Mouse (Mus musculus) midbrain, embryonic 15.5 days (tissue): Measurements from ENCODE around the gene Zbtb20. TPM values are rescaled to one million over a fixed set of nuclear protein-coding genes. Genes with fewer than 3 reads are reported as not detected.
"Not testable (repeated sequence)": the region's sequence is repeated elsewhere in the genome, so short reads cannot be mapped to it uniquely, and the experiment has no call there.

Experiments used
- ATAC-seq: fragments of 200-750 bp; cut with Nextera tagmentation; replicated peaks from 2 replicates; pipeline ENCODE4 v1.8.0; 2017; ENCODE audit warnings: moderate TSS enrichment
- H3K27ac ChIP-seq: fragments of 300-500 bp; sonication (generic); 2 replicates; pipeline ENCODE4 v1.5.1; 2015; ENCODE audit warnings: mild to moderate bottlenecking, inconsistent platforms
- H3K27me3 ChIP-seq: fragments of 300-500 bp; sonication (generic); replicated peaks from 2 replicates; pipeline ENCODE4 v1.6.1; 2015; ENCODE audit warnings: inconsistent platforms
- H3K36me3 ChIP-seq: fragments of 300-500 bp; sonication (generic); replicated peaks from 2 replicates; pipeline ENCODE4 v1.6.1; 2015; ENCODE audit warnings: inconsistent platforms
- H3K4me1 ChIP-seq: fragments of 300-500 bp; sonication (generic); 2 replicates; pipeline ENCODE4 v1.6.1; 2015; ENCODE audit warnings: inconsistent platforms
- H3K4me2 ChIP-seq: fragments of 300-500 bp; sonication (generic); 2 replicates; pipeline ENCODE4 v1.6.1; 2015; ENCODE audit warnings: inconsistent platforms, mild to moderate bottlenecking, moderate library complexity
- H3K4me3 ChIP-seq: fragments of 300-500 bp; sonication (generic); 2 replicates; pipeline ENCODE4 v1.5.1; 2015; ENCODE audit warnings: mild to moderate bottlenecking, inconsistent platforms
- H3K9ac ChIP-seq: fragments of 300-500 bp; sonication (generic); 2 replicates; pipeline ENCODE4 v1.6.1; 2015; ENCODE audit warnings: mild to moderate bottlenecking, inconsistent platforms
- H3K9me3 ChIP-seq: fragments of 300-500 bp; sonication (generic); 2 replicates; pipeline ENCODE4 v1.6.1; 2016; ENCODE audit warnings: inconsistent platforms
- WGBS: fragments of 180-500 bp; shearing (Covaris S2); methylation state at CpG from one replicate; pipeline ENCODE4 v1.1.7; 2015; ENCODE audit warnings: mixed read lengths; 5-methylcytosine and 5-hydroxymethylcytosine counted together
- polyA plus RNA-seq: library from polyadenylated mRNA; unstranded; fragments of >200 nt; fragmentation: Nextera tagmentation; extraction: Ambion mirVana; gene quantifications from 2 replicates; pipeline ENCODE4 v1.2.1, GENCODE M21; 2015

The Zbtb20 gene
- polyA plus RNA-seq, 1 experiment from 2014 or later, result 76.5 TPM

DNA sequence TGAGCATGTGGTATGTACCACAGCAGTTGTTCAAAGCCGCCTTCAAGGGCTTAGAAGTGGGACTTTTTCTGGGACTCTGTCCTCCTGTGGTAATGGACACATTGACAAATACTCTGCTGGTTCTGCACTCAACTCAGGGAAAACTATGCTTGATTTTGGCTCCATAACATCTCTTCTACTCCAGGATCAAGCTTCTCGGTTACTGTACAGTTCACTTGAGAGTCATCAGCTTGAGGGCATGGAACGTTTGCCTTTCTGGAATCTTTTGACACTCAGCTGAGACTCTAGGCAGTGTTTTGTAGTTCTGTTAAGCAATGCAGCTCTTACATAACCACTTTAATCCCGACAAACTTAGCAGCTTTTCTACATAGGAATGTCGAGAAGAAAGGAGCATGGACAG is 36.1 kb downstream of the Zbtb20 start:
- Histone ChIP-seq H3K4me1 (peaks cover 5% of the 10 kb centered on the region; the same call in 1 of the 2 replicates), H3K4me3 (no peak overlapping the region), H3K9ac (no peak overlapping the region), H3K9me3 (no peaks in the 10 kb centered on the region), H3K4me2 (no peak overlapping the region), H3K27me3 (no peaks in the 10 kb centered on the region), H3K36me3 (no peaks in the 10 kb centered on the region), H3K27ac (no peak overlapping the region)
- WGBS, result 69% methylated on average over 5 of the region's 5 CpGs
- ATAC-seq, result no peak

DNA sequence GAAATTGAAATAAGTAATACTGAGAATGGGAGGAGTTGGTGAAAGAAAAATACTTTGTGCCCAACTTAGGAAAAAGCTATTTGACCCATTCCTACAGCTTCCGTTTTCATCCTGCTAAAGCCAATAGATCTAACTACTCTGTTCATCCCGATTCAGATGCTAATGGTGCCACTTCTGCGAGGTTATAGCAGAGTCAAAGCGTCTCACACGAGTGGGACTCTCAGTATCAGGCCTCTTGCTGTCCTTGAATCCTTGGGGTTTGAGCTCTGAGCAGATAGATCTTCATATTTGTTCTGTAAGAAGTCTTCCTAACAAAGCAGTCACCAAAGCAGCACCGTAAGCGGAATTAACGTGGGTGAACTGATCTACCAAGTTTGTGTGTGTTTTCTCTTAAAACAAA is 37.6 kb downstream of the Zbtb20 start:
- Histone ChIP-seq H3K4me3 (no peak overlapping the region), H3K27me3 (no peaks in the 10 kb centered on the region), H3K9me3 (no peaks in the 10 kb centered on the region), H3K4me2 (no peak overlapping the region), H3K4me1 (0 out of 2 replicates have a peak, but pooled peaks cover 4% of the 10 kb centered on the region), H3K9ac (no peak overlapping the region), H3K36me3 (no peaks in the 10 kb centered on the region), H3K27ac (no peak overlapping the region)
- 48% methylated on average over 8 of the region's 8 CpGs for WGBS
- no peak for ATAC-seq

DNA sequence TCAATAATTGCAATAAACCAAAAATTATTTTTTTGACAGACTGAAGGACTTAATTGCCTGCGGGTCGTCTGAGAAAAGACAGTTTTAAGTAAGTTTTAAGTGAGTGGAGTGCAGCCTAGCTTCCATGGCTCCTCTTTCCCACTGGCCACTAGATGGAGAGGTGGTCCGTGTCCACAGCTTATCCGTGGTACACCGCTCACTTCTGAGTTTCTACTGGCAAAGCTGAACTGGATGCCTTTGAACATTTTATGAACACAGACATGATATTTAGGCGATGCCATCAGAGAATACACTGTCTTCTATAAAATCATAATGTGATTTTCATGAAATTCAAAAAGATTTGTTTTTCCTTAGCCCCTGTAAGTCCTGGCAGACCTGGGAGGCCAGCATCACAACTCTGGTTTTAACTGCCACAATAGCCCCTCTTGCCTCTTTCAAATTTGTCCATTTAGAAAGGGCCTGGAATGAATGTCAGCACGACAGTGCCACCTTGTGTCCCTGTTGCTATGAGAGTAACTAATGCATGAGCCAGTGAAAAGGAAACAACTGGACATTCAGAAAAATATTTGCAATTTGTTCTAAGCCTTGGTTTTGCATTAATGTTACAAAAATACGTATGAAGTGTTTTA is 38.9 kb downstream of the Zbtb20 start:
- Histone ChIP-seq H3K4me2 (no peak overlapping the region), H3K4me3 (no peak overlapping the region), H3K9ac (no peak overlapping the region), H3K27me3 (no peaks in the 10 kb centered on the region), H3K27ac (0 out of 2 replicates have a peak overlapping the region, but pooled peaks have one; percentile 20), H3K4me1 (0 out of 2 replicates have a peak, but pooled peaks cover 4% of the 10 kb centered on the region), H3K9me3 (no peaks in the 10 kb centered on the region), H3K36me3 (no peaks in the 10 kb centered on the region)
- peak; percentile 88 for ATAC-seq
- WGBS, result 36% methylated on average over 8 of the region's 8 CpGs

DNA sequence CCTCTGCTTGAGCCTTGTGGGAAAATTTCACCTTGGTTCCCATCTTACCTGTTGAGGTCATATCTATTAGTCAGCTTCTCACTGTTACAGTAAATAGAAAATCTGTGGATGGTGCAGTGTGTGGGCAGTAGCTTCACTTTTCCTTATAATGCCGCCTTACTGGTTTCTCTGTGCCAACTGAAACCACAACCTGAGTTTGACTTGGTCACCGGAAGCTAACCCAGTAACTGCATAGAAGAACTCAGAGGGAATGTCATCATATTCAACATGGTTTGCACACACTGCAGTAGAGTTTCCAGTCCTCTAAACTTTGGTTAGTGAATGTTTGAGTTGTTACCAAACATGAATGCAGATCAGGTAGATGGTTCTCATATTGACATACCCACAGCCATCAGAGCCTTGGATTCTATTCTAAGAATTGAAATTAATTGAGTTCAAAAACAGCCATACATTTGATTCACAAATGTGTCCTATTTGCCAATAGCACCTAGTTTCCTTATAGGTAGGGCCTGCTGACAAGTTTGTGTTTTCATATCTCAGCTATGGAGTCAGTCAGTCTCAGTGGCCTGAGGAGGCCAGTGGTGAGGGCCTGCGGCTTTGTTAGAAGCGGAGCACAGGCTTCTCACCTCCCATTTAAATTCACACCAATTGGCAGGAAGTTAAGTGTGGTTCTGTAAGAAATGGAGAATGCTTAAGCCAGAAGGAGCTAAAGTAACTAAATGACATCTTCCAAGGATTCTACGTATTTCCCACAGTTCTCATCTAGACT is 44.5 kb downstream of the Zbtb20 start:
- H3K4me1 ChIP-seq, result no peaks in the 10 kb centered on the region
- no peaks in the 10 kb centered on the region for H3K9me3 ChIP-seq
- no peak overlapping the region for H3K4me3 ChIP-seq
- H3K4me2 ChIP-seq, result no peak overlapping the region
- 94% methylated on average over 5 of the region's 5 CpGs for WGBS
- H3K27me3 ChIP-seq, result no peaks in the 10 kb centered on the region
- H3K27ac ChIP-seq, result no peak overlapping the region
- no peak for ATAC-seq
- H3K36me3 ChIP-seq, result no peaks in the 10 kb centered on the region
- no peak overlapping the region for H3K9ac ChIP-seq

DNA sequence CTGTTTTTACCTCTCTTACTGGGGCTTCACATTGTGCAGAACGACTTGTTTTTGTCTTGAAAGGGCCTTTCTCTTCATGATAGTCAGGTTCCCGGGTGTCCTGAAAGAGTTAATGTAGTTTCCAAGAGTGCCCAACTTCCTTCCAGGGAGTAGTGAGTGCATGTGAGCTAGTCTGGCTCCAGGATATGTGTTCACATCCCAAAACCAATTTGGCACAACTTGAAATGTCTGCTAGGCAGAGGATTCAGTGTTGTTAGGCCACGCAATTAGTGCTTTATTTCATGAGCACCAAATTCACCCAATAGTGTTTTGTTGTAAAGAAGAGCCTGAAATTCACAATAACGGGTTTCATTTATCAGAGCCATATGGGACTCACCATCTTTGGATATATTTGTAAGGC is 45.8 kb downstream of the Zbtb20 start:
- 62% methylated on average over 4 of the region's 4 CpGs for WGBS
- no peak overlapping the region for H3K27ac ChIP-seq
- no peak for ATAC-seq

DNA sequence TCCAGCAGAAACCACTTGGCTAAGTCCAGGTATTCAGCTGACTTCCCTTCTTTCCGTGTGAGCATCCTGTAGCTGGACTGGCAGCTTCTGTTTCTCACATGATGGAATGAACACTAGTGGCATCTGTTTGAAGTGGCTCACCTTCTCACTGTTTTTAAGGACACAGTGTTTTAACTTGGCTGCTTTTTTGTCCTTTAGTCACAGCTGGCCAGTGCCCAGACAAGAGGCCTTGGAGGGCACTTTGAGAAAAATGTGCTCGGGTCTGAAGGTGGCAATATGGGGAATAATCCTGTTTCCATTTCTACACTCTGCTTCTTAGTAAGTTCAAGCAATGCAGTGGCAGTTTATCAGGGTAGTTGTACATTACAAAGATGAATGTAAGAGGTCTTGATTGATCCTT is 62.5 kb downstream of the Zbtb20 start:
- no peak overlapping the region for H3K4me2 ChIP-seq
- H3K36me3 ChIP-seq, result no peaks in the 10 kb centered on the region
- ATAC-seq, result no peak
- no peak overlapping the region for H3K27ac ChIP-seq
- no peaks in the 10 kb centered on the region for H3K4me1 ChIP-seq
- no peaks in the 10 kb centered on the region for H3K9me3 ChIP-seq
- no peaks in the 10 kb centered on the region for H3K27me3 ChIP-seq
- no peak overlapping the region for H3K9ac ChIP-seq
- 63% methylated on average over 2 of the region's 2 CpGs for WGBS
- H3K4me3 ChIP-seq, result no peak overlapping the region

More for the DNA sequence above, 45.8 kb downstream of the Zbtb20 start:
- Histone ChIP-seq H3K9me3 (no peaks in the 10 kb centered on the region), H3K4me3 (no peak overlapping the region), H3K4me2 (no peak overlapping the region), H3K36me3 (no peaks in the 10 kb centered on the region), H3K27me3 (no peaks in the 10 kb centered on the region), H3K9ac (no peak overlapping the region), H3K4me1 (no peaks in the 10 kb centered on the region)

DNA sequence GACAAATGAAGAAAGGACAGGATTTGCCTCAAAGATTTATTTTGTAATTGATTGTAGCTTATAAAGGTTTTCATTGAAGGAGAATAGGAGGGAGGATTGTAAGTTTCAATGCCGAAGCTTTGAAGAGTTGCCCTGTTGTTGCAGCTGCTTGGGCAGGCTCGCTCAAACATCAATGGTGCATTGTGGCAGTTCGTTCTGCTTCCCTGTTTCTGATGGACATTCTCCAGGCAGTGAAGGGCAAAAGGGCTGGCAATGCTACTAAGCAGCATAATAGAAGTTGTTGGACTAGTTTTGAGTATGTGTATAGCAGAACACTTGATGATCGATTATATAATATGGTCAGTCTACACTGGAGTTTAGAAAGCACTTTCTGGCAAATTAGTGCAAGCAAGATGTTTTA is 71.3 kb downstream of the Zbtb20 start:
- no peak for ATAC-seq
- WGBS, result 9% methylated on average over 4 of the region's 4 CpGs

DNA sequence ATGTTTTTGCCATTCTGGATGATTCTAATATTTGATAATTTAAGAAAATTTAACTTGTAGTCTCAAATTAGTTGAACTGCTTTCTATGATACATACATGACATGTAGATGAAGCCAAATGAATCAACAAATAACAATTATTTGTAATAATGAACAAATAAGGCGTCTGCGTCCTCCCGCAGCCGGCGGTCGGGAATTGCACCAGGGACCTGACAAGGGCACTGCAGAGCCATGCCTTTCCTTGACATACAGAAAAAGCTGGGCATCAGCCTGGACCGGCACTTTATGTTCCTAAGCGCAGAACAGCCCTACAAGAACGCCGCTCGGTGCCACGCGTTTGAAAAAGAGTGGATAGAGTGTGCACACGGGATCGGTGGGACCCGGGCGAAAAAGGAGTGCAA is 79.7 kb downstream of the Zbtb20 start:
- WGBS, result 96% methylated on average over 17 of the region's 17 CpGs
- H3K9ac ChIP-seq, ATAC-seq, H3K36me3 ChIP-seq, H3K4me1 ChIP-seq, H3K9me3 ChIP-seq, H3K27me3 ChIP-seq, H3K27ac ChIP-seq, H3K4me2 ChIP-seq, H3K4me3 ChIP-seq: not testable (repeated sequence)

More for the DNA sequence above, 71.3 kb downstream of the Zbtb20 start:
- Histone ChIP-seq H3K27ac (no peak overlapping the region), H3K27me3 (no peaks in the 10 kb centered on the region), H3K9ac (no peak overlapping the region), H3K4me3 (no peak overlapping the region), H3K4me2 (no peak overlapping the region), H3K4me1 (no peaks in the 10 kb centered on the region), H3K36me3 (no peaks in the 10 kb centered on the region), H3K9me3 (no peaks in the 10 kb centered on the region)

DNA sequence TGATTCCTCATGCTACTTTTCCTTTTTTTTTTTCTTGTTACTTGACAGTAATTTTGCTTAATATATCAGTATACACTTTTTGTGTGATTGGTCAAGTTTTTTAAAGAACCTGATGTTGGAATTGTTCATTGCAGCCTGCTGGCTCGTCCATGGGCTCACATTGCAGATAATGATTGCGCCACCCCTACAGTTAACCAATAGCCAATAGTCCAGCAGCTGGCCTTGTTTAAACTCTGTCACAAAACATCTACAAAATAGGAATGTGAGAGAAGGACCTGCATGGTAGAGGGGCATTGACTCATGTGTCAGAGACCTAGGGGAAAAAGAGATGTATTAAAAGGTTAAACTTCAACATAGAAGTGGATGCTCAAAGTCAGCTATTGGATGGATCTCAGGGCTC is 97.2 kb downstream of the Zbtb20 start:
- Histone ChIP-seq H3K36me3 (no peaks in the 10 kb centered on the region), H3K4me2 (no peak overlapping the region), H3K4me1 (no peaks in the 10 kb centered on the region), H3K27me3 (no peaks in the 10 kb centered on the region), H3K4me3 (no peak overlapping the region), H3K9ac (no peak overlapping the region), H3K9me3 (no peaks in the 10 kb centered on the region), H3K27ac (no peak overlapping the region)
- WGBS, result 95% methylated on average over 2 of the region's 2 CpGs
- ATAC-seq, result no peak

DNA sequence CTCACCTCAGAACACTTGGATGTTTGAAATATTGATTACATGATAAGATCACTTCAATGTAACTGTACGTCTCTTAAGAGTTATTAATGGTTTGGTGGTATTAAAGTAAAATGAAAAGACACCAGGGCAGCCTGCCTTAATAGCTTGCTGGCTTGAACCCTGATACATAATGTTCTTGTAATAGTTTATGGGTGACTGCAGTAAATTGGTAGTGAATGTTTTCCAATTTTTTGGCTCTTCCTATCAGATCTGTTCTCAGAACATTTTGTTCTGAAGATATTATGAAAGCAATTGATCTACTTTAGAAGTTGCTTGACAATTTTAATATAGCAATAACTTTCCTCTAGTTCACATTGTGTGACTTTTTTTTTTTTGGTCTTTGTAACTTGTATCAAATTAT is 123.2 kb downstream of the Zbtb20 start:
- no peak for ATAC-seq
- no peak overlapping the region for H3K4me3 ChIP-seq
- H3K4me1 ChIP-seq, result no peaks in the 10 kb centered on the region
- H3K9ac ChIP-seq, result no peak overlapping the region
- WGBS, result 80% methylated on average over 1 of the region's 1 CpGs
- no peaks in the 10 kb centered on the region for H3K9me3 ChIP-seq
- H3K27me3 ChIP-seq, result no peaks in the 10 kb centered on the region
- no peaks in the 10 kb centered on the region for H3K36me3 ChIP-seq
- no peak overlapping the region for H3K4me2 ChIP-seq
- no peak overlapping the region for H3K27ac ChIP-seq

DNA sequence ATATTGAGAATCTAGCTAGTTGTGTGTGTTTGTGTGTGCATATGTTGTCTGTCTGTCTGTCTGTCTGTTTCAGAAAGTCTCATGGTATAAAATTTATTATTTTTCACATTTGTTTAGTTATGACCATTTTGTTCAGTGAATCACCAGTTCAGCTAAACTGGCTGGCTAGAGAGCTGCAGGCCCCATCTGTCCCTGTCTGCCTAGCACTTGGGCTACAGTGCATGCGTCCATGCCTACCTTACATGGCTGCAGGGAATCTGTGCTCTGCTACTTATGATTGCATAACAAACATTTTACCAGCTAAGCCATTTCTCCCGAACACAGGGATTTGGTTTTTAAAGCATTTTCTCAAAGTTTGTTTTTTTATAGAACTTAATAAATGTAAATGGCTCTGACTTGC is 150.7 kb downstream of the Zbtb20 start:
- Histone ChIP-seq H3K4me2 (no peak overlapping the region), H3K4me3 (no peak overlapping the region), H3K27ac (no peak overlapping the region), H3K27me3 (no peaks in the 10 kb centered on the region), H3K36me3 (no peaks in the 10 kb centered on the region), H3K4me1 (no peaks in the 10 kb centered on the region), H3K9ac (no peak overlapping the region), H3K9me3 (no peaks in the 10 kb centered on the region)
- WGBS, result 74% methylated on average over 2 of the region's 2 CpGs
- no peak for ATAC-seq

DNA sequence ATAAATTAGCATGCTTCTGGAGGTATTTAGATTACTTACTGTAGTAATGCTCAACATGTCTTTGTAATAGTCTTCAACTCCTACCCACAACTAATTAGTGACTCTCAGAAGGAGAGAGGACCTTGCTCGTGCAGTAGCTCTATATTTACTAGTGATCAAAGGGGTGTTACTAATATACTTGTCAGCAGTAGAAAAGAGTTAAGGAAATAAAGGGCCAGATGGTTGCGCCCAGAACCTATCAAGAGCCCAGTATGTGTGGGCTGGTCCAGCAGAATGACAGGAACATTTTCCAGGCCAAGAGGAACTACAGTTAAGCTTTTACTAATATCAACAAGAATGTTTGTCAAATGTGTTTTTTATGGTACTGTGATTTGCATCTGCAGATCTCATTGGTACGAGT is 153.6 kb downstream of the Zbtb20 start:
- H3K4me1 ChIP-seq, result no peaks in the 10 kb centered on the region
- 64% methylated on average over 3 of the region's 3 CpGs for WGBS
- no peak overlapping the region for H3K9ac ChIP-seq
- no peak overlapping the region for H3K27ac ChIP-seq
- H3K27me3 ChIP-seq, result no peaks in the 10 kb centered on the region
- no peaks in the 10 kb centered on the region for H3K36me3 ChIP-seq
- H3K4me3 ChIP-seq, result no peak overlapping the region
- H3K9me3 ChIP-seq, result no peaks in the 10 kb centered on the region
- H3K4me2 ChIP-seq, result no peak overlapping the region
- no peak for ATAC-seq

DNA sequence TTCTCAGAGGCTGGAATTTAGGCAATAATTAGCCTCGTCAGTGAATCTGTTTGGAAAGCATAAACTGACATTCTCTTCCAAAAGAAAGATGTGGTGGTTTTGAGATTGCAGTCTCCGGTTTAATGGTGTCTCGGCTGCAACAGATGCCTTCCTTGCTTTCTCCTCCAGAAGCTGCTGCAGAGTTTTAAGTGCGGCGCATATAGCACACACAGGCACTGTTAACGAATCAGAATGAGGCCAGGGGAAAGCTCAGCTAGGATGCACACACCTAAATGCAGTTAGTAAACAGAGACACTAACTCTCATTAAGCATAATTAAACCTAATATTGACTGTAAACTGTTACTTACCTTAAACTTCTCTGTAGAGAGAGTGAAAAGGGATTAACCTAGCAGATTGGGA is 160.0 kb downstream of the Zbtb20 start:
- Histone ChIP-seq H3K36me3 (no peaks in the 10 kb centered on the region), H3K27me3 (no peaks in the 10 kb centered on the region), H3K9ac (no peak overlapping the region), H3K9me3 (no peaks in the 10 kb centered on the region), H3K27ac (no peak overlapping the region), H3K4me2 (no peak overlapping the region), H3K4me1 (peaks cover 4% of the 10 kb centered on the region; the same call in 1 of the 2 replicates), H3K4me3 (no peak overlapping the region)
- ATAC-seq, result no peak
- 57% methylated on average over 6 of the region's 6 CpGs for WGBS
